Mouse (Mus musculus) megakaryocyte, adult 5-6 weeks (primary cell): ENCODE results near the gene Sik1. TPM values are rescaled to one million over a fixed set of nuclear protein-coding genes. Genes with fewer than 3 reads are reported as not detected.

Source experiments
- ATAC-seq: 2 replicates; pipeline ENCODE4 v1.8.0; 2016; ENCODE audit warnings: mild to moderate bottlenecking, inconsistent platforms; ENCODE audit not compliant: poor library complexity, severe bottlenecking
- total RNA-seq, 2 experiments: library from RNA; stranded (forward) in 1 of 2; stranded (reverse) in 1 of 2; fragments of 153-499, 151-499 nt in 1 of 2; fragments of 221-1000, 200-1000 nt in 1 of 2; gene quantifications; 2 replicates each; pipeline versions ENCODE4 v1.2.3 to v1.2.4; 2015 to 2017

The Sik1 gene
- total RNA-seq, 2 experiments from 2014 or later: 30.6 to 37.6 TPM

- peak; percentile 33 for ATAC-seq
Measured at GRCm38 (mm10) chr17:31834320-31835065, 21.1 kb downstream of the Sik1 start.

GRCm38 (mm10) chr17:31833752-31834151, 21.9 kb downstream of the Sik1 start:
- peak; percentile 33 for ATAC-seq

- no peak for ATAC-seq
Measured at GRCm38 (mm10) chr17:31832577-31832964, 23.0 kb downstream of the Sik1 start.

- ATAC-seq: no peak
Measured at GRCm38 (mm10) chr17:31831866-31832576, 23.6 kb downstream of the Sik1 start.

GRCm38 (mm10) chr17:31831097-31831865, 24.3 kb downstream of the Sik1 start:
- ATAC-seq: no peak

- no peak for ATAC-seq
Measured at GRCm38 (mm10) chr17:31830506-31831075, 25.0 kb downstream of the Sik1 start.

GRCm38 (mm10) chr17:31828916-31829315, 26.7 kb downstream of the Sik1 start:
- ATAC-seq: no peak

GRCm38 (mm10) chr17:31828118-31828517, 27.5 kb downstream of the Sik1 start:
- ATAC-seq: no peak

GRCm38 (mm10) chr17:31827206-31827605, 28.4 kb downstream of the Sik1 start:
- ATAC-seq: no peak

GRCm38 (mm10) chr17:31826669-31827068, 28.9 kb downstream of the Sik1 start:
- no peak for ATAC-seq

- ATAC-seq: no peak
Measured at GRCm38 (mm10) chr17:31825678-31826077, 29.9 kb downstream of the Sik1 start.

GRCm38 (mm10) chr17:31824812-31825211, 30.8 kb downstream of the Sik1 start:
- ATAC-seq: no peak

- ATAC-seq: peak; percentile 51
Measured at GRCm38 (mm10) chr17:31821136-31821933, 34.3 kb downstream of the Sik1 start.

GRCm38 (mm10) chr17:31820099-31820846, 35.3 kb downstream of the Sik1 start:
- peak; percentile 72 for ATAC-seq

- no peak for ATAC-seq
Measured at GRCm38 (mm10) chr17:31819372-31819771, 36.2 kb downstream of the Sik1 start.

GRCm38 (mm10) chr17:31817815-31818214, 37.8 kb downstream of the Sik1 start:
- ATAC-seq: no peak

GRCm38 (mm10) chr17:31817203-31817602, 38.4 kb downstream of the Sik1 start:
- no peak for ATAC-seq

- peak; percentile 89 for ATAC-seq
Measured at GRCm38 (mm10) chr17:31814848-31815247, 40.8 kb downstream of the Sik1 start.

- ATAC-seq: no peak
Measured at GRCm38 (mm10) chr17:31813938-31814622, 41.5 kb downstream of the Sik1 start.
